Mouse (Mus musculus) left cerebral cortex, adult 9 months (tissue): ENCODE results near the gene Atrip.

Experiments used
- DNase-seq, 2 experiments: peaks; one replicate each; pipeline ENCODE4 v3.0.0; 2022; ENCODE audit warnings: low spot score in 2 of 2

The Atrip gene

GRCm38 (mm10) chr9:109073661-109074573, at the start of gene Atrip:
TSS of gene Atrip (minus strand) at chr9:109074124.
- DNase-seq: peak; percentile 71 to 92

DNA sequence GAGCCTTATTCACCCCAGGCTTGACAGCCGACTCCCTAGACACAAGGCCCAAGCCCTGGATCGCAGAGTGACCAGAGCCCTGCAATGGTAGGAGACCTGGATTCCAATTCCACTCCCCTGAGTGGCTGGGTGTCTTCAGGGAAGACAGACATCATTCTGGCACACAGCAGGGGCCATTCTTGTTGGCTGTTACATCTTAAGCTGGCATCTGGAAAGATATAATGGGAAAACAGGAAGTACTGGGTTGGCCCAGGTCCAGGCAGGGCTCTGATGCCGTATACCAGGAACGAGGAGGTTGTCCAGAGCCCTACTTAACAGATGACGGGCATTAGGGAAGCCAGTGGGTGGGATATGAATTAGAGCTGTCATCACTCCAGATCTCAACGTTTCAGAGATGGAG, 49.3 kb upstream of the Atrip start:
- no peak for DNase-seq

- peak in 1 of 2 experiments; percentile 42 for DNase-seq
These were observed 48.7 kb upstream of the Atrip start for GRCm38 (mm10) chr9:109122553-109123085.

DNA sequence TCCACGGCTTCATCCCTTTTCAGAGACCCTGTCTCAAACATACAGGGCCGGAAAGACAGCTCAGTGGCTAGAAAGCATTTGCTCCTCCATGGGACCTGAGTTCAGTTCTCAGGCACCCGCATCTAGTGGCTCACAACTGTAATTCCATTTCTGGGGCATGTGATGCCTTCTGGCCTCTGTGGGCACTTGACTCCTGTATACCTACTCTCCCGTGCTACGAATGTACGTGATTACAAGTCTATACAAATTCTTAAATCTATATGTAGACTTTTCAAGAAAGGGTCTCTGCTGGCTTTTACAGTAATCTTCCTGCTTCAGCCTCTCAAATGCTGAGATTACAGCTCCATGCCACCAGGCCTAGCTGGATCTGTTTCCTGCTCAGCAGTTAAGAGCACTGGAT, 47.0 kb upstream of the Atrip start:
- no peak for DNase-seq

DNA sequence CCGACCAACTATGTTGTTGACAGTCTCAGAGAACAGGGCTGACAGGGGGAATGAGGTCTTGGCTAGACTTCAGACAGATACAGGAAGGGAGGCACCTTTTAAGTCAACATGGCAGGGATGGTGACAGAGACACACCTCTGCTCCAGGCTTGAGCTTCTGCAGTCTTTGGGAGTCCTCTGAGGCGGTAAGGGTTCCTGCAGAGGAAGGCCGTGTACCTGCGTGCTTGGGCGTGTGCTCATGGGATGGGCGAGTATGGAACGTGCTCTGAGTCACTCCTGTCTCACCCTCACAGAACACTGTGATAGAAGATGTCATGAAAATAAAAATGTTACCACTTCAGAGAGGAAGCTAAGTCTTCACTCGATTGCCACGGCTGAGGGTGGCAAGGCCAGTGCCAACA, 45.6 kb upstream of the Atrip start:
- no peak for DNase-seq

GRCm38 (mm10) chr9:109118106-109118505, 44.2 kb upstream of the Atrip start:
- DNase-seq: no peak

DNA sequence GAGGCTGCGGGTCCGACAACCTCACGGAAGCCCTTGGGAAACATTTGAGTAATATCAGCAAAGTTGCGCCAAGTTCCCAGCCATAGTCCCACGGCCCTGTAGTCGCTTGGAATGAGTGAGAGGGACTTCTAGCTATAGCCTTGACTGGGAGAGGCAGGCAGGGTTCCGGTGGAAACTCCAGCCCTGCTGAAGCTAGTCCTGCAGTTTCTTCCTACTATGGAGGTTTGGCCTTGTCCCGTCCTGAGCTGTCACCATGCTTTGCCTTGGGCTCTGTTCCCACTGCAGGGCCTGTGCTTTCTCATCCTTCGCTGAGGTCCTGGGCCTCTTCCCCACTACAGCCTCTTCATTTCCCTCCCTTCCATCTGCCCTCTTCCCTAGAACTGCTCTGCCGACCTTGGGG, 42.3 kb upstream of the Atrip start:
- DNase-seq: no peak

- no peak for DNase-seq
These were observed 40.9 kb upstream of the Atrip start for GRCm38 (mm10) chr9:109114871-109115270.

GRCm38 (mm10) chr9:109114276-109114675, 40.4 kb upstream of the Atrip start:
- DNase-seq: no peak

GRCm38 (mm10) chr9:109113331-109113730, 39.4 kb upstream of the Atrip start:
- no peak for DNase-seq

DNA sequence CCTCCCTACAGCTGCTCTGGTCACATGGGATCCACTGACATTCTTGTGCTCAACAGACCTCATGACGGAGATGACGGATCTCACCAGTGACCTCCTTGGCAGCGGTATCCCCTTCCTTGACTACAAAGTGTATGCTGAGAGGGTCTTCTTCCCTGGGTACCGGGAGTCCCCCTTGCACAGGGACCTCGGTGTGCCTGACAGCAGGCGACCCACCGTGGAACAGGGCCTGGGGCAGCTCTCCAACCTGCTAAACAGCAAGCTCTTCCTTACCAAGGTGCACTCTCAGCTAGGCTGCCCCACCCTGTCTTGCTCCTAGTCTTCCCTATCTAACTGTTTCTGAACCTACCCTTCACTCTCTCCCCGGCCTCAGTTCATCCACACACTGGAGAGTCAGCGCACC, 37.7 kb upstream of the Atrip start:
- DNase-seq: no peak

DNA sequence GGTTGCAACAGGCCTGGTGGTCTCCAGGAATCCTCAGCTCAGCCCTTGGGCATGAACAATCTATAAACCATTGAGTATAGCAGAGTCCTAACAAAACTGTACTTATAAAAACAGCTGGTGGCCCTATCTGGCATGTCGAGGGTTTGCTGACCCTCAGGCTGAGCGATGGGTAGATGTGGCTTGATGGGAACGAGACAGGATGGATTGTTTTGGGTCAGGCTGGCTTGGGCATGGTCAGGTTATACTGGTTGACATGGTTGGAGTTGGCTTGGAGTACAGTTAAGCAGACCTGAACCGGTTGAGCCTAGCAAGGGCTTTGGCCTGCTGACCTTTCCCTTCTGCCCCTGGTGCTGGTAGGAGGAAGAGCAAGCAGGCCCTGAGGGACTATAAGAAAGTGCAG, 37.2 kb upstream of the Atrip start:
- DNase-seq: no peak

GRCm38 (mm10) chr9:109110240-109110639, 36.3 kb upstream of the Atrip start:
- no peak for DNase-seq

DNA sequence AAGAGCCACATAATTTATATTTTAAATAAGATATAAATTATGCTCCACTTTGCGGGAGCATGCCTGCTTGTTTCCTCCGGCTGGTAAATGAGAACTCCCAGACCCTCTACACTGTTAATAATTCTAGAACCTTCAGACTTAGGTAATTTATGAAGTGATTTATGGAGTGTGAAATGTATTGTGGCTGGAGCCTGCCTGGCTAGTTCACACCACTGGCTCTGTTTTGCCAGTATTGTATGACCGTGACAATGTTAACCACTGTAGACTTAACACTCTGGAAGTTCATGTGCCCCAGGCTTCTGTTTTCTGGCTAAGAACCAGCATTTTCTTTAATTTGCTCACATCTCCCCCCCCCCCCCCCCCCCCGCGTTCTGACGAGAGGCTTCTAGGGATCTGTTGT, 33.4 kb upstream of the Atrip start:
- DNase-seq: no peak

- no peak for DNase-seq
These were observed 31.7 kb upstream of the Atrip start for GRCm38 (mm10) chr9:109105648-109106047.

DNA sequence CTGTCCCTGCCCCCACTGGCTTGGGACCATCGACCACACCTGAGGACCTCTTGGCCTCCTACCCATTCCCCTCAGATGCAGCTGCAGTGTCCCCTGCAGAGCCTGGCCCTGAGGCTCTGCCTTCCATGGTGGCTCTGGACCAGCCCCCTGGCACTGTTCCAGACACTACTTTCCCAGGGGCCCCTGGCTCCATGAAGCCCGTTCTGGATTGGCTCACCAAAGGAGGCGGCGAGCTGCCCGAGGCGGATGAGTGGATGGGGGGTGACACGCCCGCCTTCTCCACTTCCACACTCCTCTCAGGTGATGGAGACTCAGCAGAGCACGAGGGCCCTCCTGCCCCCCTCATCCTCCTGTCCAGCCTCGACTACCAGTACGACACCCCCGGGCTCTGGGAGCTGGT, 31.1 kb upstream of the Atrip start:
- DNase-seq: no peak

DNA sequence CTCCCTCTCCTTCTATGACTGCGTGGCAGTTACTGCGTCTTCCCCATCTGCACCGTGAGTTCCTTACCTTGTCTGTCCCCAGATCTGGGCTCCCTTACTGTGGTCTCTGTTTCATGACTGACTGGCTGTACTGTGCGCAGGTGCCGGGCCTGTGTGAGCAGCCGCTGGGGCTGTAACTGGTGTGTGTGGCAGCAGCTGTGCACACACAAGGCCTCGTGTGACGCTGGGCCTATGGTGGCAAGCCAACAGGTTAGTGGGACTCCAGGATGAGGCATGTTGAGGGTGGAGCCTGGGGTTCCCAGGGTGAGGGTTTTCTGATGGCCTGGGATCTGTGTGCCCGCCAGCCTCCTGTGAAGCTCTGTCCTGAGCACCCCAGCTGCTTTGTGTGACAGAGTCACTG, 30.2 kb upstream of the Atrip start:
- DNase-seq: no peak

DNA sequence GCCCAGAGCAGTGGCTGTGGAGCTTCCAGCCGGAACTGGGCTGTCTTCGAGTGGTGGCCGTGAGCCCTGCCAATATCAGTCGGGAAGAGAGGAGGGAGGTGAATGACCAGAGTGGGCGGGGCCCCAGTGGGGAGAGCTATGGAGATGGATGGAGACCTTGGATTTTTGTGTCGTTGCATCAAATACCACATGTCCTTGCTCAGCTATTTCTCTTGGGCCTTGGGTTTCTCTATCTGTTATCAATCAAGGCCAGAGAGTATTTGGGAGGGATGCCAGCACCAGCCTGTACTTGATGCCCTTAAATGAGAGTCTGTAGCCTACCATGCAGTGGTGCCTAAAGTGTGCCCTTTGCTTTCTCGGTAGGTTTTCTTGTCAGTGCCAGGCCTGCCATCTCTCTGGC, 29.3 kb upstream of the Atrip start:
- DNase-seq: no peak

DNA sequence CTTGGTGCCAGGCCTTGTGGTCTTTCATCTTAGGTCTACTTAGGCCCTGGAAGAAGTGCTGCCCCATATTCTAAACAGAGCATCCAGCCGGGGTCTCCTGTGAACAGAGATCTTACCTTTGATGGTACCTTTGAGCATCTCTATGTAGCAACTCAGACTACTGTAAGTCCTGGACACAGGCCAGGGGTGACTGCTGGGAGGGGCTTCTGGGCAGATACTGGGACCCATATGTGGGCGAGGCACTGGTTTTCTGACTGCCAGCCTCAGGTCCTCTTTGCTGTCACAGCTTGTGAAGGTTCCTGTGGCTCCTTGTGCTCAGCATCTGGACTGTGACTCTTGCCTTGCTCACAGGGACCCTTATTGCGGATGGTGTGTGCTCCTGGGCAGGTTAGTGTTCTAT, 28.6 kb upstream of the Atrip start:
- DNase-seq: no peak

GRCm38 (mm10) chr9:109101933-109102445, 28.1 kb upstream of the Atrip start:
- DNase-seq: no peak

DNA sequence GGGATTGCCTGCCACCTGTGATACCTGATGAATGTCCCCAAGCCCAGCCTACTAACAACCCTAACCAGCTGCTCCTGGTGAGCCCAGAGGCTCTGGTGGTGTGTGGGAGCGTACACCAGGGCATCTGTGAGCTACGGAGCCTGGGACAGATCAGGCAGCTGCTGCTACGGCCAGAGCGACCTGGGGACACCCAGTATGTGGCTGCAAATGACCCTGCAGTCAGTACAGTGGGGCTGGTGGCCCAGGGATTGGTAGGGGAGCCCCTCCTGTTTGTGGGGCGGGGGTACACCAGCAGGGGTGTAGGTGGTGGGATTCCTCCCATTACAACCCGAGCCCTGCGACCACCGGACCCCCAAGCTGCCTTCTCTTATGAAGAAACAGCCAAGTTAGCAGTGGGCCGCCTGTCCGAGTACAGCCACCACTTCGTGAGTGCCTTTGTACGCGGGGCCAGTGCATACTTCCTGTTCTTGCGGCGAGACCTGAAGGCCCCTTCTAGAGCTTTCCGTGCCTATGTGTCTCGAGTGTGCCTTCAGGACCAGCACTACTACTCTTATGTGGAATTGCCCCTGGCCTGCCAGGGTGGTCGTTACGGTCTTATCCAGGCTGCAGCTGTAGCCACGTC, 26.5 kb upstream of the Atrip start:
- no peak for DNase-seq

DNA sequence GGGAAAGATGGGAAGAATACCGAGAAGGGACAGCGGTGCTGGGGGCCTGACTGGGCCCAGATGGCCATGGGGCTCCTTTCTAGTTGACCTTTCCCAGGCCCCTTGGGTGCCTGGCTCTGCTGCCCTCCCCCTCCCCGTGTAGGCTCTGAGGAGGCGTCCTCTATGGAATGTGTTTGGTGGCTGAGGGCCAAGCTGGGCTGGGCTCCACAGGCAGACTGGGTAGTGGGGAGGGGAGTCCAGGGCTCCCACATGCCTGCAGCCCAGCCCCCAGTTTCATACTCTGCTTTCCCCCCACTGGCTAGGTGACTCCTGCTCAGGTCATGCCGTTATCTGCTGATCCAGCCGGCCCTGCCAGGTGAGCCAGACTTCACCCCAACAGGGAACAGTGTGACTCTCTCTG, 25.0 kb upstream of the Atrip start:
- DNase-seq: no peak

DNA sequence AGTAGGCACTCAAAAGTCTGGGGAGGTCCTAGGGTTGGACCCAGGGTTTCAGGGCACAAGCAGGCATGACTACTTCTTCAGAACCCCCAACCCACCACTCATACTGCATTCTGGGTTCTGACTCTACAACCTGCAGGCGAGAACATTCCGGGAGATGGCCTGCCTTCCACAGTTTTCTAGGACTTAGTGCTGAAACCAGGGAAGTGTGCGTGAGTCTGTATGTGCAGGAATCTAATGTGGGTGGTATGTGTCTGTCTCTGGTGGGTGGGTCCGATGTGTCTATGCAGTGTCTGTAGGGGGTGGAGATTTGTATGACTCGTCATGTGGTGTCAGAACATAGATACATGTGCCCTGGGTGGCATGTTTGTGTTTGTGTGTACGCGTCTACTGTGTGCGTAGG, 24.4 kb upstream of the Atrip start:
- DNase-seq: no peak
